ENCODE assay signal across 31 mouse cellular contexts in the genomic region with DNA sequence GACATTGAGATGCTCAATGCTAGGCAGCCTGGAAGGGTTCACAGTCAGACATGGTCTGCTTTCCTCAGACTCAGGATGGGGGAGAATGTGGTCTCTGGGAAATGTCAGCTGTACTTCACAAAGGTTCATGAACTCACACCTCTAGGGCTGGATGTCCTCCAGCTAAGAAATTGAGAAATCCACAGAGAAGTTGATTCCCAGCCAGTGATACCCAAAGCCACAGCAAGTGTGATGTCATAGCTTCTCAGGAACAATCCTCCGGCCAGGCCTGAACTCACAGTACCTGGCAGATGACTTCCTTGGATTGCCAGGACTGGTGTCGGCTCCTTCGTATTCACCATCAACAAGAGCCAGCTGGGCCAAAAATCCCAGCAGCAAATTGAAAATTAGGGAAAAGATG. TPM values are rescaled to one million over a fixed set of nuclear protein-coding genes. Genes with fewer than 3 reads are reported as not detected.
"Had no signal": no experiment of that assay in that cellular context is flagged by ENCODE, and none has a peak within 500 bp of the region (broad histone marks: within the 10 kb centered on the region; RNA-seq: fewer than 3 reads in every experiment).

No protein-coding gene starts in this region.

- H3K27ac ChIP-seq: heart, adult 2 months; heart, embryonic 13.5 days; heart, embryonic 15.5 days; hindbrain, postnatal 0 days; kidney, embryonic 15.5 days; kidney, postnatal 0 days; limb, embryonic 13.5 days; limb, embryonic 15.5 days; liver, embryonic 12.5 days; liver, embryonic 14.5 days had no signal

- H3K27me3 ChIP-seq: limb, embryonic 13.5 days; limb, embryonic 15.5 days had no signal

- H3K9me3 ChIP-seq: heart, embryonic 13.5 days; heart, embryonic 15.5 days; hindbrain, embryonic 12.5 days; hindbrain, embryonic 15.5 days; kidney, embryonic 15.5 days; limb, embryonic 13.5 days; limb, embryonic 15.5 days; liver, embryonic 12.5 days had no signal

- H3K4me2 ChIP-seq: heart, embryonic 11.5 days; heart, embryonic 13.5 days; heart, embryonic 15.5 days; hindbrain, embryonic 12.5 days; hindbrain, embryonic 15.5 days; kidney, embryonic 15.5 days; limb, embryonic 13.5 days; limb, embryonic 15.5 days; liver, embryonic 12.5 days had no signal

- DNase-seq: gastrocnemius, postnatal 14 days; gastrocnemius, postnatal 36 days; heart, adult 11 months; heart, adult 2 months; heart, postnatal 14 days; heart, postnatal 36 days; kidney, adult 11 months; kidney, adult 2 months; kidney, adult 9 months; kidney, postnatal 14 days; kidney, postnatal 36 days; layer of hippocampus, adult 9-11 months; layer of hippocampus, postnatal 36 days; left cerebral cortex, postnatal 4 days had no signal

- H3K36me3 ChIP-seq: heart, embryonic 13.5 days; heart, embryonic 15.5 days; hindbrain, embryonic 12.5 days; hindbrain, embryonic 15.5 days; kidney, embryonic 15.5 days; limb, embryonic 13.5 days; limb, embryonic 15.5 days; liver, embryonic 12.5 days had no signal

- H3K4me3 ChIP-seq: heart, adult 2 months; heart, embryonic 13.5 days; heart, embryonic 15.5 days; hindbrain, embryonic 12.5 days; hindbrain, embryonic 15.5 days; kidney, embryonic 15.5 days; limb, embryonic 13.5 days; limb, embryonic 15.5 days; liver, embryonic 12.5 days had no signal

- H3K9ac ChIP-seq: heart, embryonic 15.5 days; hindbrain, embryonic 12.5 days; hindbrain, embryonic 15.5 days; kidney, embryonic 15.5 days; limb, embryonic 13.5 days; limb, embryonic 15.5 days; liver, embryonic 12.5 days; liver, embryonic 14.5 days had no signal

- ATAC-seq: hindbrain, postnatal 0 days; intestine, embryonic 16.5 days; liver, embryonic 12.5 days had no signal

RNA-seq across cellular contexts. Expression of gene Tekt4, which starts 8.6 kb away (rescaled TPM):
- polyA plus RNA-seq: intestine, embryonic 16.5 days; kidney, embryonic 15.5 days; kidney, postnatal 0 days; large intestine, adult 2 months; limb, embryonic 11.5 days; limb, embryonic 13.5 days; limb, embryonic 15.5 days; liver, embryonic 12.5 days had no signal

RNA-seq across cellular contexts. Expression of gene Sstr5, which starts 51.2 kb away (rescaled TPM):
- polyA plus RNA-seq: gonadal fat pad, adult 2 months; heart, adult 2 months; heart, postnatal 0 days; hindbrain, embryonic 12.5 days; kidney, adult 2 months; kidney, embryonic 15.5 days; kidney, postnatal 0 days; liver, embryonic 12.5 days had no signal
